30 mouse cellular contexts compared by ENCODE assay signal in genomic region chr13:94523213-94523612, GRCm38 (mm10).
DNase-seq lines count a peak whose midpoint lies in the region; ATAC-seq and TF ChIP-seq lines count a peak whose summit lies in the region.
"Had no signal": no experiment of that assay in that cellular context is flagged by ENCODE, and none has a peak within 500 bp of the region (broad histone marks: within the 10 kb centered on the region; RNA-seq: fewer than 3 reads in every experiment).

No protein-coding gene starts in this region.

- no peak for ATAC-seq in heart, embryonic 13.5 days (ENCODE audit: extremely low read depth, insufficient number of reproducible peaks, low FRiP score, low TSS enrichment)
- ATAC-seq in neural tube, embryonic 13.5 days (ENCODE audit: low read depth), result no peak
- peak; percentile 73 for ATAC-seq in liver, embryonic 14.5 days (ENCODE audit: insufficient read depth)
- peak; percentile 82 for ATAC-seq in megakaryocyte-erythroid progenitor cell, adult 5-6 weeks (replicated peaks; ENCODE audit: low FRiP score, low TSS enrichment, poor library complexity, severe bottlenecking)
- ATAC-seq in kidney, embryonic 16.5 days (ENCODE audit: low FRiP score, low TSS enrichment), result no peak
- ATAC-seq: activated CD4-positive, CD25-positive, alpha-beta regulatory T cell, adult 4 months; forebrain, embryonic 14.5 days; inflammation-experienced regulatory T-cells, adult 6 months; lung, postnatal 0 days had no signal

- TF ChIP-seq CTCF in heart, adult 2 months (IDR thresholded peaks at IDR 0.05), result no peak
- no peak for TF ChIP-seq CTCF in liver, embryonic 14.5 days (IDR thresholded peaks at IDR 0.05; ENCODE audit: low read depth)

- 60% methylated on average over 5 of the region's 5 CpGs for WGBS in heart, embryonic 13.5 days
- 75% methylated on average over 5 of the region's 5 CpGs for WGBS in heart, adult 2 months
- WGBS in neural tube, embryonic 13.5 days, result 51% methylated on average over 5 of the region's 5 CpGs
- WGBS in liver, embryonic 14.5 days (ENCODE audit: insufficient replicate concordance), result 19% methylated on average over 5 of the region's 5 CpGs
- WGBS in kidney, embryonic 16.5 days, result 47% methylated on average over 5 of the region's 5 CpGs

- no peaks in the 10 kb centered on the region for H3K79me2 ChIP-seq in heart, adult 2 months (replicated peaks; ENCODE audit: control insufficient read depth, insufficient read depth, low read length)

- peaks cover 3% of the 10 kb centered on the region for H3K36me3 ChIP-seq in heart, embryonic 13.5 days
- 0 out of 2 replicates have a peak, but pooled peaks cover 3% of the 10 kb centered on the region for H3K36me3 ChIP-seq in heart, adult 2 months (ENCODE audit: control insufficient read depth, insufficient read depth, low read length)
- peaks cover 3% of the 10 kb centered on the region; the same call in 1 of the 2 replicates for H3K36me3 ChIP-seq in neural tube, embryonic 13.5 days
- H3K36me3 ChIP-seq in liver, embryonic 14.5 days (replicated peaks; ENCODE audit: control insufficient read depth, insufficient read depth, low read depth), result no peaks in the 10 kb centered on the region
- no peaks in the 10 kb centered on the region for H3K36me3 ChIP-seq in kidney, embryonic 16.5 days (ENCODE audit: insufficient read depth, low read length)
- H3K36me3 ChIP-seq: hindbrain, embryonic 15.5 days had no signal

- no peak overlapping the region for H3K9ac ChIP-seq in heart, embryonic 13.5 days
- no peak overlapping the region for H3K9ac ChIP-seq in heart, adult 2 months (ENCODE audit: low read depth, low read length)
- no peak overlapping the region for H3K9ac ChIP-seq in neural tube, embryonic 13.5 days
- no peak overlapping the region for H3K9ac ChIP-seq in liver, embryonic 14.5 days (replicated peaks)
- H3K9ac ChIP-seq in kidney, embryonic 16.5 days (replicated peaks; ENCODE audit: low read length), result no peak overlapping the region
- H3K9ac ChIP-seq: embryonic facial prominence, embryonic 12.5 days; hindbrain, embryonic 15.5 days; limb, embryonic 12.5 days had no signal

- H3K4me2 ChIP-seq in heart, embryonic 13.5 days, result no peak overlapping the region
- H3K4me2 ChIP-seq in neural tube, embryonic 13.5 days, result no peak overlapping the region
- no peak overlapping the region for H3K4me2 ChIP-seq in liver, embryonic 14.5 days (ENCODE audit: low read depth)
- H3K4me2 ChIP-seq in kidney, embryonic 16.5 days (replicated peaks; ENCODE audit: low read depth, low read length), result no peak overlapping the region
- H3K4me2 ChIP-seq: embryonic facial prominence, embryonic 12.5 days; heart, embryonic 11.5 days; hindbrain, embryonic 15.5 days; limb, embryonic 12.5 days had no signal

- H3K27ac ChIP-seq in heart, embryonic 13.5 days (replicated peaks), result 0 out of 2 replicates have a peak overlapping the region, but pooled peaks have one; percentile 20
- no peak overlapping the region for H3K27ac ChIP-seq in heart, adult 2 months
- 0 out of 2 replicates have a peak overlapping the region, but pooled peaks have one; percentile 19 for H3K27ac ChIP-seq in neural tube, embryonic 13.5 days (replicated peaks)
- peak overlapping the region; percentile 11; the same call in 1 of the 2 replicates for H3K27ac ChIP-seq in liver, embryonic 14.5 days
- H3K27ac ChIP-seq in kidney, embryonic 16.5 days (ENCODE audit: low read length), result no peak overlapping the region
- H3K27ac ChIP-seq: embryonic facial prominence, embryonic 12.5 days; hindbrain, embryonic 10.5 days; hindbrain, embryonic 15.5 days; limb, embryonic 12.5 days; macrophage; midbrain, embryonic 10.5 days had no signal

- H3K4me3 ChIP-seq in heart, embryonic 13.5 days, result no peak overlapping the region
- H3K4me3 ChIP-seq in heart, adult 2 months, result no peak overlapping the region
- no peak overlapping the region for H3K4me3 ChIP-seq in neural tube, embryonic 13.5 days
- H3K4me3 ChIP-seq in liver, embryonic 14.5 days (ENCODE audit: insufficient read depth in 1 of 2, low read depth in 2 of 2, low read length in 2 of 2), result no peak overlapping the region
- no peak overlapping the region for H3K4me3 ChIP-seq in kidney, embryonic 16.5 days (ENCODE audit: low read length)
- H3K4me3 ChIP-seq: embryonic facial prominence, embryonic 12.5 days; hindbrain, embryonic 10.5 days; hindbrain, embryonic 15.5 days; limb, embryonic 12.5 days; midbrain, embryonic 10.5 days; myocyte had no signal

- intact Hi-C loops in heart, adult 2 months (cut with DNase I), result no loop called here
- intact Hi-C loops in heart, postnatal 25 days (cut with DNase I), result no loop called here

- H3K9me3 ChIP-seq in heart, embryonic 13.5 days, result no peaks in the 10 kb centered on the region
- no peaks in the 10 kb centered on the region for H3K9me3 ChIP-seq in neural tube, embryonic 13.5 days
- no peaks in the 10 kb centered on the region for H3K9me3 ChIP-seq in liver, embryonic 14.5 days (ENCODE audit: control insufficient read depth, low read length)
- no peaks in the 10 kb centered on the region for H3K9me3 ChIP-seq in kidney, embryonic 16.5 days (ENCODE audit: low read length)
- H3K9me3 ChIP-seq: embryonic facial prominence, embryonic 12.5 days; hindbrain, embryonic 10.5 days; hindbrain, embryonic 15.5 days; limb, embryonic 12.5 days; midbrain, embryonic 10.5 days had no signal

- TF ChIP-seq POLR2A in heart, adult 2 months (IDR thresholded peaks at IDR 0.05; ENCODE audit: insufficient read depth, low read depth, low read length), result no peak

- no peaks in the 10 kb centered on the region for H3K27me3 ChIP-seq in heart, embryonic 13.5 days (replicated peaks)
- H3K27me3 ChIP-seq in heart, adult 2 months (ENCODE audit: control insufficient read depth, insufficient read depth, low read length), result no peaks in the 10 kb centered on the region
- H3K27me3 ChIP-seq in neural tube, embryonic 13.5 days, result no peaks in the 10 kb centered on the region
- no peaks in the 10 kb centered on the region for H3K27me3 ChIP-seq in liver, embryonic 14.5 days (ENCODE audit: control insufficient read depth, insufficient read depth, low read length)
- no peaks in the 10 kb centered on the region for H3K27me3 ChIP-seq in kidney, embryonic 16.5 days (ENCODE audit: insufficient read depth, low read length)
- H3K27me3 ChIP-seq: embryonic facial prominence, embryonic 12.5 days; hindbrain, embryonic 15.5 days; limb, embryonic 12.5 days had no signal

- peaks cover 38% of the 10 kb centered on the region for H3K4me1 ChIP-seq in heart, embryonic 13.5 days
- H3K4me1 ChIP-seq in heart, adult 2 months (ENCODE audit: control insufficient read depth, insufficient read depth, low read length), result peaks cover 4% of the 10 kb centered on the region
- H3K4me1 ChIP-seq in neural tube, embryonic 13.5 days (replicated peaks), result peaks cover 5% of the 10 kb centered on the region; the same call in 1 of the 2 replicates
- H3K4me1 ChIP-seq in liver, embryonic 14.5 days (replicated peaks; ENCODE audit: control insufficient read depth in 2 of 2, insufficient read depth in 2 of 2, low read length in 1 of 2), result peaks cover 0 to 17% of the 10 kb centered on the region in 2 experiments; a peak in 3 of 4 replicates
- H3K4me1 ChIP-seq in kidney, embryonic 16.5 days (ENCODE audit: insufficient read depth, low read length), result no peaks in the 10 kb centered on the region
- H3K4me1 ChIP-seq: embryonic facial prominence, embryonic 12.5 days; hindbrain, embryonic 10.5 days; hindbrain, embryonic 15.5 days; limb, embryonic 12.5 days; midbrain, embryonic 10.5 days had no signal

- DNase-seq in heart, adult 2 months, result no peak
- DNase-seq in neural tube, embryonic 10.5 days (ENCODE audit: extremely low spot score, low spot score), result no peak
- DNase-seq in liver, embryonic 14.5 days (ENCODE audit: low read depth in 3 of 3, low spot score in 3 of 3), result peak in 2 of 3 experiments; percentile 12 to 38
- no peak for DNase-seq in heart, postnatal 25 days (ENCODE audit: low spot score)
- DNase-seq: adrenal gland, adult 2 months; adrenal gland, postnatal 36 days; cerebellum, adult 9-10 months; cerebellum, postnatal 36 days; gastrocnemius, postnatal 14 days; kidney, postnatal 10 days; layer of hippocampus, adult 9-11 months; lung, adult 18-20 months; right cerebral cortex, postnatal 14 days; thymus, postnatal 14 days had no signal

- no peak for TF ChIP-seq EP300 in heart, adult 2 months (IDR thresholded peaks at IDR 0.05; ENCODE audit: insufficient read depth, low read depth, low read length)
- peak; percentile 82 for TF ChIP-seq EP300 in liver, embryonic 14.5 days (IDR thresholded peaks at IDR 0.05; ENCODE audit: low read depth)

Comparison
In these comparisons a context has a peak if more than half of its experiments do, and no peak if none do; other contexts are left out.
1. H3K27ac ChIP-seq: peak in heart, embryonic 13.5 days (single experiment), neural tube, embryonic 13.5 days (single experiment) and liver, embryonic 14.5 days (single experiment); none in heart, adult 2 months (single experiment) and kidney, embryonic 16.5 days (single experiment).
2. ATAC-seq: peak in liver, embryonic 14.5 days (single experiment) and megakaryocyte-erythroid progenitor cell, adult 5-6 weeks (single experiment); none in heart, embryonic 13.5 days (single experiment), neural tube, embryonic 13.5 days (single experiment) and kidney, embryonic 16.5 days (single experiment).
3. DNase-seq: peak in liver, embryonic 14.5 days (2 of 3); none in heart, adult 2 months (0 of 2), neural tube, embryonic 10.5 days (single experiment) and heart, postnatal 25 days (single experiment).